Mouse (Mus musculus) testis, adult 2 months (tissue): ENCODE data around the gene Akr1a1.

ENCODE experiments used
- CTCF ChIP-seq: fragments of 200-500 bp; IDR thresholded peaks from 2 replicates; pipeline ENCODE4 v1.5.1; 2012; ENCODE audit warnings: low read depth, mild to moderate bottlenecking, inconsistent platforms, low read length, moderate library complexity; ENCODE audit not compliant: control insufficient read depth, insufficient read depth, insufficient replicate concordance
- POLR2A ChIP-seq: fragments of 200-500 bp; IDR thresholded peaks from 2 replicates; pipeline ENCODE4 v1.6.1; 2012; ENCODE audit warnings: low read depth, mild to moderate bottlenecking, inconsistent platforms, low read length, moderate library complexity; ENCODE audit not compliant: control insufficient read depth

DNA sequence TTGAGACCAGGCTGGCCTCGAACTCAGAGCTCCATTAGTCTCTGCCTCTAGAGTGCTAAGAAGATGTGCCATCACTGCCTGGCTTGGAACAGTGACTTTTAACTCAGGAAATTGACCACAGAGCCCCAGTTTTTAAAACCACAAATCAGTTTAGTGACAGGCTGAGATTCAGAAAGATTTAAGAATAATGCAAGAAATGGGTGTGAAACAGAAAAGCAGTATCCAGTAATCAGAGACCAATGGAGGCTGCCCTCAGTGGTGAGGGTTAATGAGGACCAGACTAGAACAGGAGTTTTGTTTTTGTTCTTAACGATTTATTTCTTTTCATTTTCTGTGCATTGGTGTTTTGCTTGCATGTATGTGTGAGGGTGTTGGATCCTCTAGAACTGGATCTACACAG lies 33.2 kb upstream of the Akr1a1 start:
- TF ChIP-seq CTCF (no peak), POLR2A (no peak)
